Mouse (Mus musculus) retina, postnatal 1 day (tissue): Measurements from ENCODE around the gene Tas2r143.

ENCODE experiments used
- DNase-seq: peaks from one replicate; pipeline ENCODE4 v3.0.0-alpha.2; 2012

Gene Tas2r143

GRCm38 (mm10) chr6:42398998-42399397, 1.0 kb upstream of the Tas2r143 start:
- DNase-seq, result no peak

- DNase-seq, result no peak
These were observed 5.1 kb downstream of the Tas2r143 start, which contains the start of gene Tas2r135 for GRCm38 (mm10) chr6:42405134-42405533. Gene Tas2r135 (plus strand): TSS chr6:42405434.

DNA sequence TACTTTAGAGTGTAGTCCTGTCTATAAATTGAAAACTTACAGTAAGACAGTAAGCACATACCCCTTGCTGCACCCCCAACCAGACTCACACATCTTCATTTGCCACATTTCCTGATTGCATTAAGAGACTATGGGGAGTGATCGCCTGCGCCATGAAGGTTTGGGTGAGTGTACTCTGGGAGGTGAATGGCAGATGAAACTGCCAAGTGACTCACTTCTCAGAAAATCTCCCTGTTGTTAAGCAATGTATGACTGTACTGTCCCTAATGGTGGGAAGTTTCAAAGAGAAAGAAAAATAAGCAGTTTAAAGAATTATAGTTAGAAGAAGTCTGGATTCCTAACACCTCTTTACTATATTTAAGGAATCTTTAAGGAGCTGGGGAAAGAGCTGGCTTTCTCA, 19.4 kb downstream of the Tas2r143 start:
- DNase-seq, result no peak

- DNase-seq, result no peak
These were observed 21.4 kb downstream of the Tas2r143 start for GRCm38 (mm10) chr6:42421439-42421838.

DNA sequence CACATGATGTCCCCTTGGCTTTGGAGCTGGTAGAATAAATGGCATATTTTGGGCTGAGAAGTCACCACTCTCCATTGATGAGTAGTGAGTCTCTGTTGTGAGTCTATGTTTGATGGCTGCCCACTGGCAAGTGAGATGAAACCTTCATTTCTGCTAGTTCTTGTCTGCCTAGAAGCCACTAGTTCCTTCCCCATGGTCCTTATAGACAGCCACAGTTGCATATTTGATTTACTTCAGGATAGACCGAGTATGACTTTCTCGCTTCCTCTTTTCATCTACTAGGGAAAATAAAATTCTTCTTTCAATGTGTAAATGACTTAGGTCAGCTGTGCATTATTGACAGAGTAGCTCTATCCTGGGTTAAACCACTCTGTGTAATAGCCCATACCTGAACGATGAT, 24.4 kb downstream of the Tas2r143 start:
- DNase-seq, result no peak

DNA sequence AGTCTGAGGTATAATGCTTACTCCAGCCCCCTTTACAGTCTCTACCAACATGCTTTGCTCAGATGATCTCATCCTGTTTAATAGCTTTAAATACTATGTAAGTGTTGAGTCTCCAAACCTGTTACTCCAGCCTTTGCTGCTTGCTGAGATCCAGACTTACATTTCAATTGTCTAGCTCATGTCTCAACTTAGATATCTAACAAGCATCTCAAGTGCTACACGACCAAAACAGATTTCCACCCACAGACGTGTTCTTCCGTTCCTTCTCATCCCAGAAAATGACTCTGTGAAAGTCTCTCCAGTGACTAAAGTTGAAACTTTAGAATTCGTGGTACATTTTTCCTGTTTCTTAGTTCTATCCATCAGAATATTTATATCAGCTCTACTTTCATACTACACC, 26.3 kb downstream of the Tas2r143 start:
- no peak for DNase-seq

DNA sequence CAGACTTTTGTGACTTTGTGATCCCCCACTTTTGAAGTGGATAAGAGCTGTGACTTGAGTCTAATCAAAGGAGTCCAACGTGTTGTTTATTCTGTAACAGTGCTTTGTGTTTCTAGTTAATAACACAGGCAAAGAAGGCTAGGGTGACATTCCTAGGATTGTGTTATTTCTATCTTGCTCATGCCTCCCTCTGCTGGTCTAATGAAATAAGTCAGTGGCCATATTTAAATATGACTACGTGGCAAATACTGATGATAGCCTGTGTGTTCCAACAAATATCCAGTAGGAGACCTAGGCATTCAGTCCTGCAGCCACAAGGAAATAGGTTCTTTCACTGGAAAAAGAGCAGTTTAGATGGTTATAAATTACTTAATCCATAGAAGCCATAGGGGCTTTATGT, 33.5 kb downstream of the Tas2r143 start:
- DNase-seq, result no peak

DNA sequence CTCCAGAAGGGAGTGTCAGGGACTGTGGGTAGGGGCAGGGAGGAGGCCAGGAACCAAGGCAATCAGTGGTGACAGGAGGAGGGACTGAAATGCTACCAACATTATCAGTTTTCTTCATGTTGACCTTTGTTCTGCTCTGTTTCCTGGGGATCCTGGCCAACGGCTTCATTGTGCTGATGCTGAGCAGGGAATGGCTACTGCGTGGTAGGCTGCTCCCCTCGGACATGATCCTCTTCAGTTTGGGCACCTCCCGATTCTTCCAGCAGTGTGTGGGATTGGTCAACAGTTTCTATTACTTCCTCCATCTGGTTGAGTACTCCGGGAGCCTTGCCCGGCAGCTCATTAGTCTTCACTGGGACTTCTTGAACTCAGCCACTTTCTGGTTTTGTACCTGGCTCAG, 34.4 kb downstream of the Tas2r143 start, which contains the start of gene Tas2r126:
Gene Tas2r126, plus strand, starts transcription at position 90 of the 400 bp plus-strand sequence.
- no peak for DNase-seq

DNA sequence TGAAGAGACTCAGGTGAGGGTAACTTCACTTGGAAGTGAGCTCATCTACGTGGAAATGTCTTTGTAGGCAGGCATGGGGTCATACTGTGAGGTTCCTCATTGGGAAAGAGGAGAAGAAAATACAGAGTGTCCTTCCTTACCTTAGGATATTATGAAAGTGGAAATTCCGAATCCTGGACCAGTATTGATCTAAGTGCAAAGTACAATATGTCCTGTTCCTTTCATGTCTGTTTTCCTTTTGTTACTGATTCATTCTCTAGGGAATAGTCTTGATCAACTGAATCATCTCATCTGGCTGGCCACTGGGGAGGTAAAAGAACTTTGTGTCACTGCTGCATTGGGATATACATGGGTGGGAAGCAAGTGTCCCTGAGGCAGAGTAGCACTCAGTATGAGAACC, 35.5 kb downstream of the Tas2r143 start:
- no peak for DNase-seq

GRCm38 (mm10) chr6:42441395-42441794, 41.4 kb downstream of the Tas2r143 start:
- DNase-seq, result no peak

- no peak for DNase-seq
These were observed 44.5 kb downstream of the Tas2r143 start for GRCm38 (mm10) chr6:42444491-42444890.

GRCm38 (mm10) chr6:42447381-42447780, 47.3 kb downstream of the Tas2r143 start:
- no peak for DNase-seq
